Mouse (Mus musculus) 416B (cell line): ENCODE results near the gene Mn1.

ENCODE experiments used
- DNase-seq: peaks from one replicate; pipeline ENCODE4 v3.0.0; 2011; ENCODE audit warnings: low read depth

Mn1 gene

DNA sequence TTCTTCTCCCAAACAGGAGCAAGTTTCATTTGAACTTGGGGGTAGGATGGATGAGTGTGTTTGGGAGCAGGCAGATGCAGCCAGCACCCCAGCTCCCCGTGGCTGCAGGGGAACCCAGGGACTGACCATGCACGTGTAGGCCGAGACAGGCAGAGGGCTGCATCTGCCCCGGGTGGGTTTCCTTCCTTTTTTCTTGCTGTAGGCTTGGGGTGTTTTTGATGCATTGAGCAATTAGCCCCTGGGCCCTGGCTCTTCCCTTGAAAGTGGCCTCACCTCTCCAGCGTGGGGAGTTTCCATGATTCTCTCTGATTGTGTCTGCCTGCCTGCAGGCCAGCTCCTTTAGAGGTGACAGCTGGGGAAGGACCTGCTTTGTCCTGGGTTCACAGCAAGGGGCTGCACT lies 15.7 kb downstream of the Mn1 start:
- peak; percentile 37 for DNase-seq

DNA sequence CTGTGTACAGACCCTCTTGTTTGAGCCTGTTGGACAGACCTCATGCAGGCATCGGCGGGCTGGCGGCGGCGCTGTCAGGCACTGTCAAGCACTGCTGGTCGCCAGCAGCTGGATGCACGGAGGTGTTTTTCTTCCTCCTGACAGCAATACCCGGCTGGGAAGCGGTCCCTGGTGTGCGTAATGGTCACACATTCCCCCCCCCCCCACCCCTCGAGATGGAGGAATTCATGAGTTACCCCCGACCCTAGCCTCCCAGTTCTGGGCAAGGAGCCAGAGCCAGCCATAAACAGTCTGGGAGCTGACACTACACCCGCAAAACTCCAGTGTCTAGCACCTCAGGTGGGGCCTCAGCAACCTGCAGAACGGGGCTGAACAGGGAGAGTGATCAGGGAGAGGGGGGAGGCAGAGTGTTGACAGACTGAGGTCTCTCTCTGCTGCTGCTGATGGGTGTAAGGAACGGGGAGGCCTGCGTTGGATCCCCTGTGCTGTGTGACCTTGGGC lies 17.2 kb downstream of the Mn1 start:
- no peak for DNase-seq

DNA sequence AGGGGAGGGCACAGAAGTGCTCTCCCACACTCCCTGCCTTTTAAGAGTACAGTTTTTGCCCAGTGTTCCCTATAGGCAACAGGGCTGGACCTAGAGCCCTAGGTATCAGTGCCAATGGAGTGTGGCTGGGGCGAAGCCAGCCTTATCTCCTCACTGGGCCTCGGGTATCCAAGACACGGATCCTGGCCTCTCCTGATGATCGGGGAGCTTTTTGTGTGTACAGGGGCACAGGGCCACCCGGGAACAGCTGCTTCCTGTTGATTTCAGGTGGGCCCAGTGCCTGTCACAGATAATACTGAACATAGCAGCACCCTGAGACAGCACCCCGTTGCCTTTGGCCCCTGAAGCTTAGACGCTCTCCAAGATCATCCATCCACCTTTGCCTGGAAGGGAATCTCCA lies 19.1 kb downstream of the Mn1 start:
- no peak for DNase-seq

DNA sequence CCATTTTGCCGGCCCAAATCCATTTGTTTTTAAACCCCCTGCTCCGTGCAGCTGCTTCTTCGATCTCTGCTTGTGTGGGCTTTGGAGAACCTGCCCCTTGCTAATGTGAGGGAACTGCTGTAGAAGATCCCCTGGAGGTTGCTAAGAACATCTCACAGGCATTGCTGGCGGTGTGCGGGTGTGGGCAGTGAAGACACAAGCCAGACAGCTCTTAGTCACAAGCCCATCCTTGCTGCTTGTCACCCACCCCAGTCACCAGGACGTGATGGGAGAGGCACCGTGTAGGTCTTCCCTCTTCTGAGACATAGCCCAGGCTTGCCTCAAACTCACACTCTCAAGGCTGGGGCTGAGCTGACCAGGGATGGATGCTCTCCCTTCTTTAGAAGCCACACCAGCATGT lies 20.0 kb downstream of the Mn1 start:
- DNase-seq: no peak

DNA sequence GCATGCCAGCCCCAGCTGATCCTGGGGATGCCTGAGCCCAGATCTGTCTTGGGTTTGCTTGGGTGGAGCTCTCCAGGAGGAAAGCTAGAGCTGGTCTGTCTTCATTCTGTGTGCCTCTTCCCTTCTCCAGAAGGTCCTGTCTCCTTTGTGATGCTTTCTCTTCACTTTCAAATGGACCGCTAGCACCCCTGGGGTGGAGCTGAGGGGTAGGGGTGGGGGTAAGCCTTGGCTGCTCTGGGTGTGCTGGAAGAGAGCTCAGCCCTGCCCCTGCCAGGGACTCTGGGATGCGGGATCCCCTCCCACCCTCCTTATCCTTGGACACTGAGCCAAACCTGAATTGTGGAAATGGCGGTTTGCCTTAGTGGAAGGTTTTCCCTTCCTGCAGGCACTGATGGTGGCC lies 21.2 kb downstream of the Mn1 start:
- no peak for DNase-seq

DNA sequence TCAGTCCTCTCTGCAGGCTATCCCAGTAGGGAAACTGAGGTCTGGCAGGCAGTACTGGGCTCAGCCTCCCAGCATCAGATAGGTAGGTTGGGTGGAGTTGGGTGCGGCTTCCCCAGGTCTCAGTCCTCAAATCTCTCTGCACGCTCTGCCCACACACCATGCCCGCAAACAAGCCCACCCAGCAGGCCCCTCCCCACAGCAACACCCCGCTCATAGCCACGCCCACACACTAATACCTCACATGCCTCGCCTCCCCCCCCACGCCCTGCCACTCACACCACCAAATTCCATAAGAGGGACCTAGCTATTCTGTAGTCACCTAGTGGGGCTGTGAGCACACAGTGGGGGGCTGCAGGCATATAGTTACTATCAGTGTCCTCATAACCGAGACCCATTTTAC lies 21.7 kb downstream of the Mn1 start:
- no peak for DNase-seq

DNA sequence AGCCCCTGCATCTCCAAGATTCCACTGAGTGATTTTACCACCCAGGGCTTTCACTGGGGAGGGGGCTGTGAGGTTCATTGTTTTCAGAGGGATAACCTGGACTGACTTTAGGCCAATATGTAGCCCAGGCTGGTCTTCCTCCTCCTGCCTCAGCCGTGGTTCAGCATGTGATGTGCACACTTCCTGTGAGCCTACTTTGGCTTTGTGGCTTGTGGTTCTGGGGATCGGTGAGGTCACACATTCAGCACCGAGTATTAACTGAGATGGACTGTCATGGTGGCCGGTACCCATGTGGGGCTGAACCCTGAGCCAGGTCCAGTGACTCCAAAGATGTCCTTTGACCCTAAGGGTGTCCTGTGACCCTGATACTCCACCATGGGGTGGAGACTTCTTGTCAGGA lies 23.1 kb downstream of the Mn1 start:
- DNase-seq: peak; percentile 74

DNA sequence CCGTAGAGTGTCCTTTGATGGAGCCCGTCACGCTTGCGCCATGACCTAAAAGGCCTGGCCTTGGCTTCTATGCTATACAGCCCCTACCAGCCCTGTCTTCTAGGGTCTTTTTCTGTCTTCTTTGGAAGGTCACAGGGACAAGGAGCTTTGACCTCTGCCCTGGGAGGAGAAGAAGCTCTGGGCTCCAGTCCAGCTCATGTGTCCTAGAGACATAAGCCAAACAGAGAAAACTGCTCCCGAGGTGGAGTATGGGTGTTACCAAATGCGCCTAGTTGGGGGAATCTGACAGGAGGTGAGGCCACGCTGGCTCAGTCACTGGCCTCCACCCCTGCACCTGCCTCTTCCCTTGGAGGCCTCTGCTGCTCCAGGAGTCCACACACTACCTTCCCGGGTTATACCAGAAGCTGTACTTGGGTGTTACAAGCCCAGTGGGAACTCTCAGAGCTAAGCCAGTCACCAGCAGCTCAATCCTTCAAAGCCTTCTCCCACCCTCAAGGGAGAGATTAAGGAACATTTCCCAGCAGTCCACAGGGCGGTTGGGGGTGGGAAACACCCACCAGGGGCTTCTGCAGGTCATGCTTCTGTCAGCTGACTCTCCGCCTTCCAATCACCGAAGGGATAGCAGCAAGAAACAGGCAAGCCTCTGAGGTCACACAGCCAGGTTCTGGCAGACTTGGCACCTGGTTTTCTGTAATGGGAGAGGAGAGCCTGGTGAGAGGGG lies 25.1 kb downstream of the Mn1 start:
- DNase-seq: no peak

DNA sequence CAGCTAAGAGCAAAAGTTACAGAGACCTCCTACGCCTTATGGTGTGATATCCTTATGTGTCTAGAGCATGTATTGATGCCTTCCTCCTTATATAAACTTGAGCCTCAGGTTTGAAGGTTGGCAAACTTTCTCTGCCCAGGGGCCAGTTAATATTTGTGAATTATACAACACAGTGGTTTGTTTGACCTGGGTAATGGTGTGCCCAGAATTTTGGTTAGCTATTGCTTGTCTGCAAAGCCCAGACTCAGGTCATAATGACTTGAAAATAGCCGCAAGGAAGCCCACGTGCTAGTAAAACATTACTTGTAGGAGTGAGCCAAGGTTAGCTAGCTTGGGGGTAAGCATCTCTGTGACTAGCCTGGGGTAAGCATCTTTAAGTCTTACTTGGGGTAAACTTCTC lies 26.5 kb downstream of the Mn1 start:
- no peak for DNase-seq

DNA sequence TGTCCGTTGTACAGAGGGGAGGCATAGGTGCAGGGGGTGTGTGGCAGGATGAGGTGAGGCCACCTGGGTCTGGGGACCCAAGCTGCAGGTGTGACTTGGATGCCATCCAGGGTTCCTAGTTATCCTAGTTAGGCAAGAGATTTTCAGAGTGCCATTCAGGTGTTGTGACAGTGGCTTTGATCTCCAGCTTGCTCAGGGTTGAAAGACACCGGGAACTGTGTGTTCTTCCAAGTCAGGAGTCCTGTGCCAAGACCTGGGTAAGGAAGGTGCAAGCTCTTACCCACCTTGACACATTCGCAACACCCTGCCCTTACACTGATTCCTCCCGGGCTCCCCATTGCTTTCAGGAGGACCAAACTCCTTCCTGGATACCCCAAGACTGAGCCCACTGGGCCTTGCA lies 27.2 kb downstream of the Mn1 start:
- DNase-seq: no peak

DNA sequence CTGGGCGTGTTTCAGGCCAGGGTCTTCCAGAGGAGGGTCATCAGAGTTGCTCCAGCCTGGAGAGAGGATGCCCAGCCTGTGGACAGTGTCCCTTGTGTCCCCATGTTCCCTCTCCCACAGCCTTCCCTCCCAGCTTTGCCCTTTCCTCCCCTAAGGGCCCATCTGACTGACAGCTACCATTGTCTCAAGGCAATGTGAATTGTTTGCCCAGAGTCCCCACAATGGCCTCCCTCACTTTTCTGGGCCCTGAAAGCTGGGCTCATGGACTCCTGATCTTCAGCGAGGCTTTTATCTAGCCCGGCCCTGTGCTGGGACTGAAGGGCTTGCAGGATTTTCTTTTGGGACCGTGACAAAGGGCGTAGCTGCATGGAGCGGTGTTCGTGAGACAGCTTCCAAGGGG lies 29.5 kb downstream of the Mn1 start:
- DNase-seq: no peak

DNA sequence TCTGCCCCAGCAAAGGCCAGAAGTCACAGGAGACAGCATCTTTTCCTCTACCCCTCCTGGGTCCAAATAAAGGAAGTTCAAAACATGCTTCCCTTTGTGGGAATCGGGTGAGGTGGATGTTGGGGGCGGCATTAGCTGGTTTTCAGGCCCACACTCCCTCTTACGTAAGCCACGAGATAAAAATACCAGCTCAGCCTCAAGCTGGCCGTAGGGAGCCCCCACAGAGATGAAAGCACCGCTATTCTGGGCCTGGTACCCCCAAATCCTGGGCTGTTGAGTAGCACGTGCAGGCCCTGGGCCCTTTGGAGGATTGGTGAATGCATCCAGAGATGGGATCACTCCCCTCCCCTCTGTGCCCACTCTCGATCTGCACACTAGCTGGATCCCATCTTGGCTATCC lies 32.5 kb downstream of the Mn1 start:
- DNase-seq: no peak

DNA sequence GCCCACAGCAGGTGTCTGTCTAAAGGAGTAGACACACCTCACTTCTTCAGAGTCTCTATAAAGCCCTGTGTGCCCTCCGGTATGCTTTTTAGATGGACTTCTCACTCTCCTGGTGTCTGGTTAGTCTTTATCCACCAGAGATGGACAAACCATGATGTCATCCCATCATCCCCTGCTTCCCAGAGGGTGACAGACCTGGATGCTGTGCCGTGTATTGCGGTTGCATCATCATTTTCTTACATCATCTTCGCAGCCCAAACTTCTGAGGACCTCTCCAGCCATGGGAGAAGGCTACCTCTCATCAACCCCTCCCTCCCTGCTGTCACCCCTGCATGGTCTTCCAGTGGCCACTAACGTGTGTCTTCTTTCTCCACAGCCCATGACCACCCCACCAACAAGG lies 37.1 kb downstream of the Mn1 start:
- DNase-seq: peak; percentile 15

DNA sequence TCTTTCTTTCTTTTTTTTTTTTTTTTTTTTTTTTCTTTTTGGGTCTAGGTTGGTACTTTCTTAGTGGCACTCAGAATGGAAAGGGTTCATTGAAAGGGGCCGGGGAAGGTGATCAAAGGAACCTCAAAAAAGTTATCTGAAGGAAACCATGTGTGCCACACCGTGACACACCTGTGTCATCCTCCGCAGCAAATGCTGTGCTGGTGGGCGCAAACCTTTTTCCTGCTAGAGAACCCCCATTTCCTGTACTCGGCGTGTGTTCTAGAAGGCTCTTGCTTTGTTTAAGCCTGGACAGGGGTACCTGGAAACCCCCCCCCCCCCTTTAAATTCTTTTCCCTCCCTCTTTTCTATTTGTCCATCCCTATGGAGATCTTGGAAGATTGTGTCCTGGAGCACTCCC lies 37.7 kb downstream of the Mn1 start:
- DNase-seq: no peak

DNA sequence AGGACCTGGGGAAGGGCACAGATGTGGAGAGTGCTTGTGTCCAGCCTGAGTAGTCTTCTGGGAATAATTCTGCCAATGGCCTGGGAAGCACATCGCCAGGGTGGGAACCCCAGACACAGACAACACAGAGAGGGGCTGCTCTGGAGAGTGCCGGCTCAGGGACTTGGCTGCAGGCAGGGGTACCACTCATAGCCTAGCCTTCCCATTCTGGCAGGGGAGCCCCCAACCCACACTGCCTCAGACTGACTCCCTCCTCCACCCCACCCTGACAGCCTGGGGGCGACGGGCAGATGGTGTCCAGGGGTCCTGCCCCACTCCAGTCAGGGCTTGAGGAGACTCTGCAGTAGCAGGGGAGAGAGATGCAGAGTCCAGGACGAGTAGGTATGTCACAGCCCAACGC lies 41.5 kb downstream of the Mn1 start:
- DNase-seq: no peak

DNA sequence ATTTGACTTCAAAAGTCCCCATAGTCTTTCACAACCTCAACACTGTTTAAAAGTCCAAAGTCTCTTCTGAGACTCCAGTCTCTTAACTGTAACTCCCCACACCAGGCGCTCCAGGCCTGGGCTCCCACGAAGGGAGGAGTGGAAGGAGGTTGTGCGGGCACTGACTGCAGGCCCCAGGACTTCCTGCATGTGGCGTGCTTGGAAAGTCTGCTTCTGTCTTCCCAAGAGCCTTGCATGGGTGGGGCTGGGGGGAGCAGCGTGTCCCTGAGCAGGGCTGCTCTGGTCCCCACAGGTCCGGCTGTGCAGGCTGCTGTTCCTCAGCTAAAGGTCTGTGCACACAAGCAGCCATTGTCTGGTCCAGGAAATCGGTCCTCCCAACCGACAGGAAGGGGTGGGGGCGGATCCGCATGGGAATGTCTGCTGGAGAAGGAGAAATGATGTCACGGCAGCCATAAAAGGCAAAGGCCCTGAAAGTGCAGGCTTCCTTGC lies 48.7 kb downstream of the Mn1 start:
- DNase-seq: no peak

DNA sequence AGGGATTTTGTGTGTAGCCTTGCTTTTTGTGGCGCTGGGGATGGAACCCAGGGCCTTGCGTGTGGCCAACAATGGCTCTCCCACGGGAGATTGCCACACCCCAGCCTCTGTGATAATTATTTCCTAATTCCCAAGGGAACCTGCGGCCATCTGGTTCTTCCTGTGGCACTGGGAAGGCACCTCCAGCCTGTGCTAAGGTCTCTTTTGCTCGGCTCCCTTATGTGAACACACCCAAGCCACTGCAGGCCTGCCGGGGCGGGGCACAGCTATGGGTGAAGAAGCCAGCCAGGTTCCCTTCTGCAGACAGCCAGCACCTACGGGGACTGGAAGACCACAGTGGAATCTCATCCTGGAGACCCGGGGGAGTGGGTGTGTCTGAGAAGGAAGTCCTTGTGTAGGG lies 49.3 kb downstream of the Mn1 start:
- DNase-seq: no peak

DNA sequence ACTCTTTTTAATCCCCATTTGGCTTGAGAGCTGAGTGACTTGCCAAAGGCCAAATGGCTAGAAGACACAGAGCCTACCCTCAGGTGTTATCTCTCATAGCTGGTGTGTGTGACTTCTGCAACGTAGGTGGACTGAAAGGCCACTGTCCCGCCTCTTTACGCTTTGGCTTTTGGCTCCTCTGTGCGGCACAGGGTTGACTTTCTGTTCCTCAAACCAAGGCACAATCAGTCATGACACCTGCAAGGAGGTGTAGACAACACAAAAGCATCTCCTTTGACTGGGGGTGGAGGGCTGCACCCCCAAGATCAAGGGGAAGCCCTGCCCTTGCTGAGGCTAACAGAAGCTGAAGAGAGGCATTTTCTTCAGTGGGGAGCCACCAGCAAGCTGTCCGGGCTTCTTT lies 50.5 kb downstream of the Mn1 start:
- no peak for DNase-seq

DNA sequence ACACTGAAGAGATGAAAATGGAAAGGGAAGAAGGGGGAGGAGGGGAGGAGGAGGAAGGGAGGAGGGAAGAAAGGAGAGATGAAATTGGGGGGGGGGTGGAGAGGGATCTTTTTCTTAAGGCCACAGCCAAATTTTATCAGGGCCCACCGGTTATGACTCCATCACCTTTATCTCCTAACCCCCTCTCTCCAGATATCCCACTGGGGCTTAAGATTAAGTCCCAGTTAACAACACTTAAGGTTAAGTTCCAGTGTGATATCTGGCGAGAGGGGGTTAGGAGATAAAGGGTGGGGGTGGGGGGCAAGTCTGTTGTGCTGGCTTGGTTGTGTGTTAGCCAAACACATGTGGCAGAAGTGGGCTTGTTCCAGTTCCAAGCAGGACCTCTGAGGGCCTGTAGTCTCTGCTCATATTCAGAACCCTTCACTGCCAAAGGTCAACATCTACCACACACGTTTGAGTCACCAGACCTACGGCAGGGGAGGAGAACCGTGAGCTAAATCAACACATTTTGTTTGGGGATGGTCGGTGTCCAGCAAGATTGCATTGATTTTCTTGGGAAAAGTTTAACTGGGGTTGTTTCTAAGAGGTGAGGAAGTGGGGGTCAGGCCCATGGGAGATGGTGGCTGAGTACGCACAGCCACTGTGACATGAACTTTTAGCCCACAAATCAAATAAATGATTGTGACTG lies 52.2 kb downstream of the Mn1 start:
- no peak for DNase-seq

DNA sequence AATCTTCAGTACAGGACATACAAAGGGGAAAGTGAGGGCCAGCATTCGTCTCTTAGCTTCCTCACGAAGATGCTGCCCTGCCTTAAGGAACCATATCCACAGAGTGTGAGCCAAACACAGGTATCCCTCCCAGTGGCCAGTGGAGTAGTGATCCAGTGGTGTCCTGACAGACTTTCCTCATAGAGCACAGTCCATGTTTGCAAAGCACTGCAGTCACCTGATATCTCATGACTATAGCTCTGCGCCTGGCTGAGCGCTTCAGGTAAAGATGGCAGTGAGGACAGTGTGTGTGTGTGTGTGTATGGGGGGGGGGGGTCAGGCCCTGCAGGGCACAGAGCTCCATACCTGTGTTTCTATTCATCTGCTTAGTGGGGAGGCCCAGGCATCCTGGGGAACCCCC lies 53.7 kb downstream of the Mn1 start:
- DNase-seq: no peak

DNA sequence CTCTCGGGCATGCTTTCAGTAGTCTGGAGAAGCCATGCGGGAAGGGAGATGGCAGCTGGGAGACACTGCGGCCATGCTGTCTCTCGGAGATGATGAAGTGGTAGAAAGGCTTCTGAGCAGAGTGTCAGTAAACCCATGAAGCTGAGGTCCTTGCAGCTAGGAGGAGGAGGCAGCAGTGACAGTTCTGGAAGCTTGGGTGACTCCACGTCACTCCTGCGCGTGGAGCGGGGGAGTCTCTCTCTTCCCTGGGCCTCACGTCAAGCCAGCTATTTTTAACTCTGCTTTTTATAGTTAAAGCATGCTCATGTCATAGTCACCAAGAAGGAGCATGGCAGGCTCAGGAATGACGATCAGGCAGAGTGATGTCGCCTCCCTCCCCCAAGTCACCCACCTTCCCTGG lies 56.3 kb downstream of the Mn1 start:
- no peak for DNase-seq

DNA sequence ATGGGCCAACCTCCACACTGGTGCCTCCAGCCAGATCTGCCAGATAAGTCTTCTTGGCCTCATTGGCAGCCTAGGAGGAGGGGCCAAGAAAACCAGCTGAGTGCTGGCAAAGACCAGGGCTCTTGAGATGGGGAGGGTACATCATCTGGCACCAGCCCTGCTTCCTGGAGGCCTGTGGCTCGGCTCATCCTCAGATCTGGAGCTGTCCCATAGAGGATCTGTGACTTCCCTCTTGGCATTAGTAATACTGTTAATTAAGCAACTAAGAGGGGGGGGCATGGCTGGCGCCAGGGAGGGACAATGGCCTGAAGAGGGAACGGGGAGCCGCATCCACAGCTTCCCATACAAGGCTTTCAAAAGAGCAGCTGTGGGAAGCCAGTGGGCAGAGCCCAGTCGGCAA lies 58.6 kb downstream of the Mn1 start:
- no peak for DNase-seq

DNA sequence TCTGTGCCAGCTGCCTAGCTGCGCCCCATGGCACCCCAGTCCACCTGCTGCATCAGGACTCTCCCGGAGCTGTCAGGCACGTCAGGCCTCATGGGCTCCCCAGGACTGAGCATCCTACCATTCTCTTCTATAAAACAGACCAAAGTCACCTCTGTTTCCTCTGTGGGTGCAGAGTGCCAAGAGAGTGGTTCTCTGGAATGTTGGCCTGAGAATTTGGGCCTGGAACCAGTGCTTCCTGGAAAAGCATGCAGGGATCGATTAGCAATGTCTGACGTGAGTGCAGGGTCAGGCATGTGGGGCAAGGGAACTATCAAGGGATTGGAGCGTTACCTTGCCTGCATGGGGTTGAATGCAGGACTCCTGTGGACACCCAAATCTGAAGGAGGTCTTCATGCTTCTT lies 59.0 kb downstream of the Mn1 start:
- DNase-seq: no peak

DNA sequence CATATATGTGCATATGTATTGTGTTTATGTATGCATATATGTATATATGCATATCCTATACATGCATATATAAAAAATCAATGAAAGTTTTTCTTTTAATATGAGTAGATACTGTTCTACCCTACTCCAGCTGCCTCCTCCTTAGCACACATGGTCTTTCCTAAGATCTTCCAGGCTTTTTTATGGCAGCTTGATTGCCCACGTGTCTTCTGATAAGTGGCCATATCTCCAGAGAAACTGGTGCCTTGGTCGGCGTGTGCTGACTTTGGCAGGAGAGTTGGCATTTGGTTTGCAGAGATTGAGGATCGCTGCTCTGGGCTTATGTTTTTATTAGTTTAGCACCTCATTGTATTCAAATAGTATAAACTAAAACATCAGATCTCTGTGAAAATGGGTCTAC lies 68.7 kb downstream of the Mn1 start:
- no peak for DNase-seq
